Mouse (Mus musculus) lung, postnatal 10 days (tissue): ENCODE results near the gene Vav1.
A peak's percentile ranks its signal among the peaks of the same experiment; 100 is the strongest.
"Not testable (repeated sequence)": the region's sequence is repeated elsewhere in the genome, so short reads cannot be mapped to it uniquely, and the experiment has no call there.

Experiments used
- DNase-seq: peaks from one replicate; pipeline ENCODE4 v3.0.0; 2021

The Vav1 gene

DNA sequence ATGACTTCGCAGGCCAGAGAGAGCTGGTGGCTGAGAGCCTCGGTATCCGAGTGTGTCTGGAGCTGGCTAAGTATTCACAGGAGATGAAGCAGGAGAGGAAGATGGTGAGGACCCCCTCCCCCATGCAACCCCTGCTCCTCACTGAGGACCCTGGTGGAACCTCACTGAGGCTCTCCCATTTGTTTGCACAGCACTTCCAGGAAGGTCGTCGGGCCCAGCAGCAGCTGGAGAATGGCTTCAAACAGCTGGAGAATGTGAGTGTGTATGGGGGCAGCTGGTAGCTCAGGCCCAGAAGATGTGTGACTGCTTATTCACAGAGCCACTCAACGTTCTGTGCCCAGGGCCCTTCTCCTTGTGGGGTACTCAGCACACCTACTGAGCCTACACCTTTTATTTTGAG, 25.6 kb upstream of the Vav1 start:
- DNase-seq, result no peak

DNA sequence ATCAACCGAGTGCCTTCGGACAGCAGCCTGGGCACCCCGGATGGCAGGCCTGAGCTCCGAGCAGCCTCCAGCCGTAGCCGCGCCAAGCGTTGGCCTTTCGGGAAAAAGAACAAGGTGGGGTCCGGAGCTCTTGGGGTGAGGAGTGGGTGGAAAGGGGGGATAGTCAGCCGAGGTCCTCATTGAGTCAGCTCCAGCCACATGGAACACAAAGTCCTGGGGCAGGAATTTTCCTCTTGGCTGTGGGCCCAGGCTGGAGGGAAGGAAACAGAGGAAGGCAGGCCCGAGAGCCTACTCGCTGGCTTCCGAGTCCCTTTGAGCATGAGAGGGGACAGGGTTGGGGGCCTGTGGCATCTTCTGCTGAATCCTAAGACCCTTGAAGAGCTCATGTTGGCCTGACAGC, 23.5 kb upstream of the Vav1 start:
- DNase-seq, result no peak

DNA sequence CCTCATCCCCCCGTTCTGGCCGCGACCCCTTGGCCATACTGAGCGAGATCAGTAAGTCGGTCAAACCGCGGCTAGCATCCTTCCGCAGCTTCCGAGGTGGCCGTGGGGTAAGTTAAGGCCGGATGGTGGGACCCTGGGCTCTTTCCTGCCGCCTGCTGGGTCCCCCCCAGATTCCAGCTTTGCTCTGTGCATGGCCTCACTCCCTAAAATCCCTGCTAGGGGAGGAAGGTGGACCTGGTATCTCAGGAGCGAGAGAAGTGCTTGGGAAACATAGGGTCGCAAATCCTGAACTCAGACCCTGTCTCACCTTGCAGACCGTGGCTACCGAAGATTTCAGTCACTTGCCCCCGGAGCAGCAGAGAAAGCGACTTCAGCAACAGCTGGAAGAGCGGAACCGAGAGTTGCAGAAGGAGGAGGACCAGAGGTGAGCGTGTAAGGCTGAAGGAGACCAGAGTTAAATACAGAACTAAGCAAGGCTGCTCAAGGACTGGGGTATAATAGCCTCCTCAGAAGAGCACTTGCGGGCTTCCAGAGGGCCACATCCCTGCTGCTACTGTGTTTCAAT, 21.9 kb upstream of the Vav1 start:
- no peak for DNase-seq

DNA sequence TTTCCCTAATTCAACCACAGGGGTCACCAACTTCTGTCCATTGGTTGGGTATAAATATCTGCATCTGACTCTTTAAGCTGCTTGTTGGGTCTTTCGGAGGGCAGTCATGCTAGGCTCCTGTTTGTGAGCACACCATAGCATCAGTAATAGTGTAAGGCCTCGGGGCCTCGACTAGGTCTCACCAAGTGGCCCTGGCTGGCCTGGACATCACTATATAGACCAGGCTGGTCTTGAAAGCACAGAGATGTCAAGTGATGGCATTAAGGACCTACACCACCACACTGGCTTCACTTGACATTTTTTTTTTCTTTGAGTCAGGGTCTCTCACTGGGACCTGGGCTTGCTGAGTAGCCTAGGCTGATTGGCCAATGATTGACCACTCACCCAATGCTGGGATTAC, 20.7 kb upstream of the Vav1 start:
- no peak for DNase-seq

DNA sequence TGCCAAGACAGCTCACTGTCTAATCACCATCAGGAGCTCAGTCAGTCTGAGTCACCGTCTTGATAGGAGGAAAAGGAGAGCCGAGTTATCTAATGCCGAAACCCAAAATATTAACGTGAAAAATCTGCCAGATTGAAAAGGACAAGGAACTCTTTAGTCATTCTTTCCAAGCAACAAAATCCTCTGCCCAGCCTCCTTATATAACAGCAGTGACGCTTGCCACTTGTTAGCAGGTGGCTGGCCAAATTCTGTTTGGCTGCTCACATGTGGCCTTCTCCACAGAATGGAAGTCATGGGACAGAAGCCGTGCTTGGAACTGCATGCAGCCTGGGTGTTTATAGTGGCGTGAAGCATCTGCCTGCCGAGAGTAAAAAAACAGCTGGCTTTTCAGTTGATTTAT, 19.2 kb upstream of the Vav1 start:
- DNase-seq, result no peak

DNA sequence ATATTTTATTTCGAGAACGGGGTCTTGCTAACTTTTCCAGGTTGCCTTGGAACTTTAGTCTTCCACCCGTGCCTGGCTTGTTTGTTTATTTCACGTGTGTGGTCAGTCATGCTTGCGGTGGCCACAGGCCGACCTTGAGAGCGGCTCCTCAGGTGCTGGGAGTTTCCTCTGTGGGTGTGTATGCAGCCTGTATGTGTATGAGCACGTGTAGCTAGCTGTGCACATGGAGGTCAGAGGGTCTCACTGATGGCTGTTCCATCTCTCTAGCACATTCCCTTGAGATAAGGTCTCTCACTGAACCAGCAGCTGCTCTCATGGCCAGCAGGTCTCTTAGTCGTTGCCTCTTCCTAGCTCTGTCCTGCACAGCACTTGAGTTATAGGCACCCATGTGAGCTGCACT, 18.5 kb upstream of the Vav1 start:
- DNase-seq, result no peak

DNA sequence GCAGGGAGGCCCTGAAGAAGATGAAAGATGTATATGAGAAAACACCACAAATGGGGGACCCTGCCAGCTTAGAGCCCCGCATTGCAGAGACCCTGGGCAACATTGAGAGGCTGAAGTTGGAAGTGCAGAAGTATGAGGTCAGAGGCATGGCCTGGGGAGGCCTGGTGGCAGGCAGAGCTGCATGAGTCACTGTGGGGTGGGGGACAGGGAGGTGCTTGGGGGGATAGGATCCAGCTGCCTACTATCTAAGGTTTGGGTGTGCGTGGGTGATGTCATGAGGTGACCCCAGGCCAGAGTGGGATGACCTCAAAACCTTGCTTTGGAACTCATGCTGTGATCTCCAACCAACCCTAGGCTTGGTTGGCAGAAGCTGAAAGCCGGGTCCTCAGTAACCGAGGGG, 17.6 kb upstream of the Vav1 start:
- no peak for DNase-seq

DNA sequence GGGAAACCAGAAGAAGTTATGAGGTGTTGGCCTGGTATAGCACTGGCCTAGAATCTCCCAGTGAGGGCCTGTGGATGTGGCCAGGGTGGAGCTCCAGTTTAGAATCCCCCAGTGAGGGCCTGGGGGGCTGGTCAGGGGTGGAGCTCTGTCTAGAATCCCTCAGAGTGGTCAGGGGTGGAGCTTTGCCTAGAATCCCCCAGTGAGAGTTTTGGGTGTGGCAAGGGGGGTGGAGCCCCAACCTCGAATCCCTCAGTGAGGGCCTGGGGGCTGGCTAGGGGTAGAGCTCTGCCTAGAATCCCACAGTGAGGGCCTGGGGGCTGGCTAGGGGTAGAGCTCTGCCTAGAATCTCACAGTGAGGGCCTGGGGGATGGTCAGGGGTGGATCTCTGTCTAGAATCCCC, 17.1 kb upstream of the Vav1 start:
- DNase-seq, result no peak

DNA sequence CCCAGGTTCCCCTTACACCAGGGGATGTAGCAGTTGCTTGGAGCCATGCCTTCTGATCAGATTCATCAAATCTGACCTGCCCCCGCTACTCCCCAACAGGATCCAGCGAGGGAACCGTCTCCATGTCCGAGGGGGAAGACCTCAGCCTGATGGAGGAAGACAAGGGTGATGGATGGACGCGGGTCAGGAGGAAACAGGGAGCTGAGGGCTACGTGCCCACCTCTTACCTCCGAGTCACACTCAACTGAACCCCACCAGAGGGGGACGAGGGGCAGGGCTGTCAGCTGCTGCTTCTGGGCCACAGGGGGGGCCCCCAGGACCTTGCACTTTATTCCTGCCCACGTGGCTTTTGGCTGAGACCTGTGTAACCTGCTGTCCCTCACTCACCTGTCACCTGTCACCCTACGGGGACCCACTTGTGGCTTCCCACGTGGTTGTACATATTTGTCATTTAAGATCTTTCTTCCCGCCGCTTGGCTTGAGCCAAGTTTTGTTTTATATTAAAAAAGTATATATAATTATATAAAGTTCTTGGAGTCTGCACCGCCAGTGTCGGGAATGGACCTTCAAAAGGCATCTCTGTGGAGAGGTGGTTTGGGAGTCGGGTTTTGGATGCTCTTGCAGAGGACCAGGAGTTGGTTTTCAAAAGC, 15.9 kb upstream of the Vav1 start:
- no peak for DNase-seq

DNA sequence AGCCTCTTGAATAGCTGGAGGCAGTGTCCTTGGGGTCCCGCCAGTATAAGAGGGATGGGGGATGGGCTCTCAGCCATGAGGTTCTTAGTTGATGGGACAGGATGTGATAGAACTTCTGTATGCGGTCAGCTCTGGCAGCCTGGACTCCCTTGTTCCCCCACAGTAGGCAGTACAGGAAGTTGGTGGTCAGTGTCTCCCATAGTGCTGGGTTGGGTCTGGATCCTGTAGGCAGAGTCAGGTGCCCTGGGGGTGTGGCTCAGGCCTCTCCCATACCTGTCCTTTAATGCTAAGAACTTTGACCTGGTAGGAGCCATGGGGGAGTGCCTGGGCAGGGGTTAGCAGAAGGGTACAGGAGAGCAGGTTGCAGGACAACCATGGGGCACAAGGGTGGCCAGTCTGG, 14.7 kb upstream of the Vav1 start:
- DNase-seq, result no peak

DNA sequence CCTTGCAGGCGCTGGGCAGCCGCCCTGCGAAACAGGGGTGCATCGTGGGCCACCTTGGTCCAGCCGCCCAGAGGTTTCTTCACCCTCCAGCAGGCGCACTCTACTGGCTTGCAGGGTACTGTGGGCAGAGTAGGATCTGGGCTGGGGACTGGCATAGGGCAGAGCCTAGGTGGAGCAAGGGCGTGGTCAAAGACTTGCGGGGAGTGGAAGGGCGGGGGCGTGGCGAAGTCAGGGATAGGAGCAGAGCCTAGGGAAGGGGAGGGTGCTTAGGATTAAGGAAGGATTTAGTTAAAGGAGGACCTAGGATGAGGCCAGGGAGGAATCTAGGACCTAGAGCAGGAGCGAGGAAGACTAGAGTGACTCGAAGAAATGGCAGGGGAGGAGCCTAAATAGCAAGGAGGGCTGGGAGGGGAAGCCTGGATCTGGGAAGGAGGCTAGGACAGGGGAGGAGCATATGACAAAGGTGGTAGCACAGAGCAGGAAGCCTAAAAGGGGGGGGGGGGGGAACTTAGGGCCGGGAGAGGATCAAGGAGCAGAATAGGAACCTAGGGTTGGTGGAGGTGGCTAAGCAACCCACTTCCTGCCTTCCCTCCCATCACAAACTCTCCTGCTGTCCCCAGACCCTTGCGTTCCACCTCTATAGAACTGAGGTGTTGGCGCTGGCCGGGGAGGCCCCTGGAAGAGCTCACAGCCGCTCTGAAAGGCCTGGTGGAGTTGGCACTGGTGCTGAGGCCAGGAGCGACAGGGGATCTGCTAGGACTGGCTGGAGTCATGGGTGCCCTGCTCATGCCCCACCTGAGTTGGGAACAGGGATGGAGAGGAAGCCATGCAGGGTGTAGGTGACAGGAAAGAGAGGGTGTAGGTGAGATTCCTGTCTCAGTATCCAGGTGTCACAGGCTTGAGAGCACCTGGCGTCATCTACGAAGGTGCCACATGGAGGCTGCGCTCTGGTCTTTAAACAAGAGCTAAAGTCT, 13.6 kb upstream of the Vav1 start:
- peak; percentile 95 for DNase-seq

DNA sequence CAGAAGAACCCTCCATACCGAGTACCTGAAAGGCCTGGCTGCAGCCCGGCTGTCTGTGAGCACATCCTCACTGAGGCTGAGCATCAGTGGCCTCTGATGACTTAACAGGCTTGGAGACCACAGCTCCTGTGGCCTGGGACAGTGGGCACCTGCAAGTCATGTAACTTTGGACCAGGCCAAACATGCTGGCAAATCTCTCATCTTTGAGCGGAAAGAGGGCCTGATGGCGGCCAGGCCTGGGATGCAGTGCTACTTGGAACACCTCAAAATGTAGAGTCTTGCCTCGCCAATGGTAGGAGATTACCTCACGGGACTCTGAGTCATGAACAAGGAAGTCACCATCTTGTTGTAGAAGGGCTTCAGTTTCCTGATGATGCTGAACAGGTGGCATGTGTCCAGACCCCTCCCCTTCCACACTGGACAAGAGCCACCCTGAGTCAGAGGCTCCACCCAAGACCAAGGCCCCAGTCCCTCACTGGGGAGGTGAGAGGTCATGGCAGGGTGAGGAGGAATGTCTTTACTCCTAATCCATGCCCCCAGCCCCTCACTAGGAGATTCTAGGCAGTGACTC, 11.3 kb upstream of the Vav1 start:
- DNase-seq, result no peak

DNA sequence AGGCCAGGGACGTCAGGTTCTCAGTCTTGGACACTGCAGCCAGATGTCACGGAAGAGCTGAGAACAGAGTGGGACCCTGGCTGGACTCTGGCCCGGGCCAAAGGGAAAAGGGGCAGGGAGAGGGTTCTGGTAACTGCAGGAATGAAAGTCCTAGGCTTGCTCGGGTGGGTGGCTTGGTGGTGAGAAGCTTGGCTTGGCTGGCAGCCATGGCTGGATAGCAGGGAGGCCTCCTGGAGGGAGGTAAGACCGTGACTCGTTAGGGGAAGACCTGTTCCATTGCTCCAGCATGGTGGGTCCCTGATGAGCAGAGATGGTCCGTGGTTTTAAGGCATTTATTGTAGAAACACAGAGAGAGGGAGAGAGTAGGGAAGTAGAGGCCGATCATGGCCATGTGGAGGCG, 7.6 kb upstream of the Vav1 start:
- DNase-seq, result no peak

DNA sequence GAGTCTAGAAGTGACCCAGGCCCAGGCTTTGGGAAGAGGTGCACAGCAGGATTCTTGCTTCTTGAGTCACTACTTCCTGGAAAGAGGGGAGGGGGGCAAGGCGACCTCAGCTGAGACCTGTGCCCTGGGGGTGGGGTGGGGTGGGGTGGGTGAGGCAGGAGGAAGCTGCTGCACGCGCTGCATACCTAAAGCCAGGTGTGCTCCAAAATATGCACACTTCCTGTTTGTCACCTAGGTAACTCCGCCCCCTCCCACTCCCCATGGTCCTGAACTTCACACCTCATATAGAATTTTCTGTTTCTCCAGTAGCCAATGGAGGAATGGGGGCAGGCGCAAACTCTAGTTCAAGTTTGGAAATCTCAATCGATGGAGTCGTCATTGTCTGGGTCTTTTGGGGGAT, 5.1 kb upstream of the Vav1 start:
- no peak for DNase-seq

DNA sequence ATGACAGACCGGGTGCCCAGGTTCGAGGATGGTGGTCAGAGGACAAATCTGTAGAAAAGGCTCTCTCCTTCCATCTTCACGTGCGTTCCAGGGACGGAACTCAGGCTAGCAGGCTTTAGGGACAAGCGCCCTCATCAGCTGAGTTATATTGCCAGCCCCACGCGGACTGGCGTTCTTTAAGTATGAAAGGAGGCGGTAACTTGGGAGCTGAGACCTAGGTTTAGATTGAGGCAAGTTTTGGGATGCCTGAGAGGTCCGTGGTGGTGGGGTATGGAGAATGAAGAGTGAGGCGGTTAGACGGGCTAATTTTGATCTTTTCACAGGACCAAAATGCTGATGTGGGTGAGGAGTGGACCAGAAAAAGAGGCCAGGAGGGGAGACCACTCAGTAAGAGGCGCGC, 4.2 kb upstream of the Vav1 start:
- DNase-seq, result no peak

DNA sequence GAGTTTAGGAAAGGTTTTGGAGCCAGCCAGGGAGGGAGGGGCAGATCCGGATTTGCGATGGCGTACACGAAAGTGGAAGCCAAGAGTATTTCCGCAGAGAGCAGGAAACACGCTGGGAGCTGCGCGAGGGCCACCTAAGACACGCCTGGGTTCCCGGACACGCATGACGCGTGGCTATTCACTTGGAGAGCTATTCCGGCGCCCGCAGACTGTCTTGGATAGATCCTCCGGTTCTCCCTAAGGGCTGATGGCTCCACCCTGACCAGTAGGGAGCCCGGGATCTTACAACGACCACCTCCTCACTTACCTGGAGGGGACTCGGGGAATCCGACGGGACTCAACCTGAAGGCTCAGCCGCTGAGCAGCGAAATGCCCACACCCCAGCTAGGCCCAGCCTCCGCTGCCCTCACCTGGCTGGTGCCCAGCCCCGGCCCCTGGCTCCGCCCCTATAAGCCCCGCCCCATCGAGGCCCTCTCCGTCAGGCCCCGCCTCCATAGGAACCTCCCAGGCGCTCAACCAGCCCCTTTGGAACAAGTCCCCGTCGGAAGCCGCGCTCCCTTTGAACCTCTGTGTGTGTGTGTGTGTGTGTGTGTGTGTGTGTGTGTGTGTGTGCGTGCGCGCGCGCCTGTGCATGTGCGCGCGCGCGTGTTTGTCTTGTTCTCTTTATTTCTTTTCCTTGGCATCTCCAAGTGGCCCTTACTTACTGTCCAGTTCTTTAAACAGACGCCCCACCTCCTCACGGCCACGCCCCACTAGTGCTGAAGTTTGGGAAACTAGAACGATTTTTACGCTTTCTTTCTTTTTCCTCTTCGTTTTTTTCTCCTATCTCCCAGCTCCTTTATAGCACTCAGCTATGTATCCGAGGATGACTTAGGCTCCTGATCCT, 3.5 kb upstream of the Vav1 start:
- DNase-seq, result peak; percentile 95

DNA sequence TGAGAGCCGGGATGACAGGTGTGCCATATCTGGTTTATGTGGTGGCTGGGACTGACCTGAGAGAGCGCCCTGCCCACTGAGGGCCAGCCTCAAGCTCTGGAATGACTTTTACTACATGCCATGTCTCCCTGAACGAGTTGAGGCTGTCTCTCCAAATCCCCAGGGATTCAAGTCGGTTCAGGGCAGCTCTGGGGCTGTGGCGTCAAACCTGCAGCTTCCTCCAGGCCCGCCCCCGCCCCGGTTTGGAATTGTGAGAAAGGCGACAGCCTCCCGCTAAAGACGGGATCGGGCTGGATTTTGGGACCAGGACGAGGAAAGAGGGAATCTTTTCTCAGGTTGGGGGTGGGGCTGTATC, 2.9 kb upstream of the Vav1 start:
- no peak for DNase-seq

DNA sequence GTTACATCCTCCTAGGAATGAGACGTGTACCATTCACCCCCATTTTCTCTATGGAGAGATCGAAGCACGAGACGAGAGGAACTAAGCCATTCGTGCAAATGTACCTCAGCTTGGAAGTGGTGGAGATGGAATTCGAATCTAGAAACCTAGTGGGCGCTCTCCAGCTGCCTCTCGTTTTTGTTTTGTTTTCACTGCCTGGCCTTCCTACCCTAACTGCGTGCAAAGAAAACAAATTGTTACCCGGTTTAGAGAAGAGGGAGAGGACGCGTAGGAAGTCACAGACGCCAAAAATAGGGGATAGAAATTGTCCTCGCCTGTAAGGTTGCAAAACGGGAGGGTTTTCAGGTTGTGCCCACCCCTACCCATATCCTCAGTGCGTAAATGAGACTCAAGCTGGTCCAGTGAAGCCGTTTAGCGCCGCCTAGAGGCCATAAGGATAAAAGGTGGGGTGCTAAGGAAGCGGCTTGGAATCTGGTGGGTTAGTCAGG, 2.2 kb upstream of the Vav1 start:
- DNase-seq, result peak; percentile 79

DNA sequence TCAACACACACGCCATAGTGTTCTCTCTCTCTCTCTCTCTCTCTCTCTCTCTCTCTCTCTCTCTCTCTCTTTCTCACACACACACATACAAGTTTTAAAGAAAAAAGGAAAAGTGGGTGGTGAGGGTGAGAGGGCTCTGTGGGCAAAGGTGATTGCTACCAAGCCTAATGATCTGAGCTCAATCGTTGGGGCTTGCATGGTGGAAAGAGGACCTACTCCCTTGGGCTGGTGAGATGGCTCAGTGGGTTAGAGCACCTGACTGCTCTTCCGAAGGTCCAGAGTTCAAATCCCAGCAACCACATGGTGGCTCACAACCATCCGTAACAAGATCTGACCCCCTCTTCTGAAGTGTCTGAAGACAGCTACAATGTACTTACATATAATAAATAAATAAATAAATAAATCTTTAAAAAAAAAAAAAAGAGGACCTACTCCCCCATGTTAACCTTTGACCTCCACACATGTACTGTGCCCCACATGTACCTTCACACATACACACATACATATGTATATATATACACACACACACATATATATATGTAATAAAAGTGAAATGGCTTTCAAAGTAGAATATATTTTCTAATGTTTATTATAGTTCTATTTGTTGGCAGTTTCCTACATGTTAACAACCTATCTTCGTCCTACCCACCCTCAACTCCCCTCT, 1.2 kb upstream of the Vav1 start:
- not testable (repeated sequence) for DNase-seq

DNA sequence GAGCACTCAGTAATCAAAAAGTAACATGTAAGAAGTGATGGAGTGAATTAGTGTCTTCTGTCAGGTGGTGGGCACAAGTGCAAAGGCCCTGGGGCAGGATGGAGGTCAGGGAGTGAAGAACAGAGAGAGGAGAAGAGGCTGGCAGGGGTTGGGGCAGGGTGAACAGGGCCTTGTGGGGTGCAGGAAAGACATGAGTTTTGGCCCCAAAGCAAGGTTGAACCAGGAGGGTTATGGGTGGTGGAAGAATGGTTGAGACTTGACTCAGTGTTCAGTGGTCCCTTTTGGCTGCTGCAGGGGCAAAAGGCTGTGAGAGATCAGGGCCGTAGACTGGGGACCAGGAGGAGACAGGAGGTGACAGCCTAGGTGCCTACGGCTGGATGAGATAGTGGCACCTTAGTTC, 363 bp upstream of the Vav1 start:
- DNase-seq, result no peak

DNA sequence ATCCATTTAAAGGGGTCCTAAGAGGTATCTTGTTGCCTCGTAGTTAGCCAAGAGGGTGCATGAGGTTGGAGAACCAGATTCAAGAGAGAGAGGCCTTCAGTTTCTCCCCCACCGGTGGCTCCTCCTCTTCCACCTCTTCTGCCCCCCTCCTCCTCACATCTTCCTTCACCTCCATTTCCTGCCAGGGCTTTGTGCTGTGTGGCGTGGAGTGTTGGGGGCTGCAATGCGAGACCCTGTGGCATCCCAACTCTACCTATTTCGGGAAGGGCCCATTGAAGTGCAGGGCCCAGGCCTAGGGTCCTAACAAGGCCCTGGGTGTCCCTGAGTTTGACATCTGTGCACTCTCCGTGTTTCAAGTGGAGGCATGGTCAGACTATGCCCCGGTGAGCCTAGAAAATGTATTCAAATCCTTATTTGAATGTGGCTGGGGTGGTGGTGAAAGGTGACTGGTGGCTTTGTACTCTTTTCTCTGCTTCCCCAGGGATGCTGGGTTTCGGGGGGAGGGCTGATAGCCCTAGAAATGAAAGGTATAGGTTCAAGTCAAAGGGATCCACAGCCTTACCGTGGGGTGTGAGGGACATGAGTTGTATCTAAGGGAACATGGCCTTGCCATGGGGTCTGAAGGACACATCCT, 808 bp downstream of the Vav1 start:
- no peak for DNase-seq

DNA sequence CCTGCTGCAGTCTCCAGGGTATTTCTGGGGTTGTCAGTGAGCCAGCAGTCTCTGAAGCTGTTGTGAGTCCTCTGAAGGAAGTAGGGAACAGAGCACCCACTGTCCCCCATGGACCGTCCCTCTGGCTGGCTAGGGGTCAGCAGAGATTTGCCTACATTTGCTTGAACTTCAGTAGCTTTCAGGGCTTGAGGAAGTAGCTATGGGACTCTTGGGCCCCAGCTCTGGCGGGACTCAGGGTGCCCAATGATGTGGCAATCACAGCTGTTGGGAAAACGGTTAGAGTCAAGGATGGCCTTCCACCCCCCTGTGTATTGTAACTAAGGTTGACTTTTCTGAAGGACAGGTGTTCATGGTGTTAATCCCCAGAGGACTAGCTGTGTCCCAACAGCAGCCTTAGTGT, 1.5 kb downstream of the Vav1 start:
- no peak for DNase-seq
